Mouse (Mus musculus): ENCODE results near the gene Hlcs.
A peak's percentile ranks its signal among the peaks of the same experiment; 100 is the strongest.

Gene Hlcs

DNA sequence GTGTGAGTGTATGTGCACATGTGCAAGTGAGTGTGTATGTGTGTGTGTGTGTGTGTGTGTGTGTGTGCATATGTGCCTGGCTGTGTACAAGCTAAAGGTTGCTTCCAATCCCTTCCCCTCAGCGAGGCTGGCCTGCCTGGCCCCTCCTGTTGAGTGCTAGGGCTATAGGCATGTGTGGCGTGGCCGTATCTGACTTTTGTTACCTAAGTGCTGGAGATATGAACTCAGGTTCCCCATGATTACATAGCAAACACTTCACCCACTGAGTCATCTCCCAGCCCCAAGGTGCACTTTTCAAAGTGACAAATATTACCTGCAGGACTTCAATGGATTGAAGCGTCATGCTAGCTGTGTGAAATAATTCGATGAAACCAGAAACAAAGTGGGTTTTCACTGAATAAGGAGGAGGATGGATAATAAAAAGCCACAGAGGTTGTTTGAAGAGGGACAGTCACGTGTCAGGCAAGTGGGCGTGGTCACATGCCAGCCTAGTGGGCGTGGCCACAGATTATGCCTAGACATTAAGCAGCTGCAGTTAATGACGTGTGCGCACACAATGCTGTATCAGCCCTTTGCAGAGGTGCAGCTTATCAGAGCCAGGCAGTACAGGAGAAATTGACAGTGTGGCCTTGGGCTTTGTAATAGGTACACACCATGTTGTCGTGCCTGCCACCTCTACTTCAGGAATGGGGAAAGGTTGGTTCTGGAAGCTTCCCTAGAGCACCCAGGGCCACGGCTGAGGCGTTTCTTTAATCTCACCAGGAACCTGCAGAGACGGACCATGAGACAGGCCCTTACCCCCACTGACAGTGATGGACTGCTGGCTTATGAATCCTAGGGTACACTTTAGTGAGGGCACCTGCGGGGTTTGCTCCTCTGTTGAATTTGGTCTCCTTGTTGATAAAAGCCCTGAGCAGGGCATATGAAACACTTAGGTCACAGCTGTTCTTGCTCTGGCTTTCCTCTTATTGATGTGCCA, 163.0 kb downstream of the Hlcs start:
- no peak for DNase-seq

- no peak for DNase-seq
These were observed 165.2 kb downstream of the Hlcs start for GRCm38 (mm10) chr16:94148139-94148538.

DNA sequence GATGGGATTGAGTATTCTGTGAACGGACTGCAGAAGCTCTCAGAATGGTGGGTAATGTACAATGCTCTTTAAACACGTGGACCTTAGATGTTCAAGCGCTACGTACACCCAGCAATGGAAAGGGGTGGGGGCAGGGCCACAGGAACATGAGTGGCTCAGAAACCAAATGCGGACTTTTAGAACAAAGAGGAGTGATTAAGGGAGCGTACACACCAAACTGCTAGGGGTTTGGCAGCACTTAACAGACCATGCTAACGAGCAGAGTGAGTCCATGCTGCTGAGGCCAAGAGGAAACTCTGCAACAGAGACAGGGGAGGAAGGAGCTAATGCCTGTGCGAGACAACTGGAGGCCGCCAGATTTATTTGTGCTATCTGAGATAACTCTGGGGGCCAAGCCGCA, 170.0 kb downstream of the Hlcs start:
- DNase-seq: no peak

DNA sequence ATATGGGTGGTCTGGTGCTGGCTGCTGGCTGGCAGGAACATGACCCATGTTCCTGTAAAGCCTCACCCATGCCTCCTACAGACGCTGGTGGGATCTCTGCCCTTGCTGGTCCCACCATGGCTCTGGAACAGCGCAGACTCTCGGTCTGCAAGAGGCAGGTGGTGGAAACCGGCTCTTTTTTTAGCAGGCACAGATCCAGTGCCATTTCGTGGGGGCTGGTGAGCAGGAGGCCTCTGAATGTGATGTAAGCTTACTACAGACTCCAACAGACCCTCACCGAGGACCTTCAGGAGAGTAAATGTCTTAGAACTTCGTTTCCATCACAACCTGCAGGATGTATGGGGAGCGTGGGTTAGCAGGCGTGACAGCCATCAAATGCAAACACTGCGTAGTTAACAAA, 172.6 kb downstream of the Hlcs start:
- no peak for DNase-seq

- no peak for DNase-seq
These were observed 179.2 kb downstream of the Hlcs start for GRCm38 (mm10) chr16:94134218-94134617.

DNA sequence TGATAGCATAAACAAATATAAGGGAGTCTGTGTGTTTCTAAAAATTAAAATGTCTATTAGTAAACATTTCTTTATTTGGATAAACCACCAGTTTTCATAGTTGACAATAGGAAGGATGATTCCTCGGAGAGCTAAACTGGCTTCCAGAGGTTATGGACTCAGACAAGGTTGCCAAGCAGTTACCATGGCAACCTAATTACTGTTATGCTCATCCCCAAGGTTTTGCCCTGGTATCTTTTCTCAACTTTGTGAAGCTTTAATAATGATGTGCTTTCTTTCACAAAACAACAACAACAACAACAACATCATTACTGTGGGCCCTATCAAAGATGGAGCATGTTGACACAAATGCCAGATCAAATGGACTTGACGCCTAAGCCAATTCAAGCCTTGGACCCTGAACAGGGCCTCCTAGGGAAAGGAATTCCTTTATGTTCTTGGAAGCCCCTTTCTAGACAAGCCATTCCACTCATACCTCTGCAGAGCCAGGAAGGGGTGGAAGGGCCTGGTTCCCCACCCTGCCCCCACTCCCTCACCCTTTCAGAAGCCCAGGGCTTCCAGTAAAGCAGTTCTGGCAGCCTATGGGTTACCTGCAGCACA, 185.0 kb downstream of the Hlcs start:
- no peak for DNase-seq

DNA sequence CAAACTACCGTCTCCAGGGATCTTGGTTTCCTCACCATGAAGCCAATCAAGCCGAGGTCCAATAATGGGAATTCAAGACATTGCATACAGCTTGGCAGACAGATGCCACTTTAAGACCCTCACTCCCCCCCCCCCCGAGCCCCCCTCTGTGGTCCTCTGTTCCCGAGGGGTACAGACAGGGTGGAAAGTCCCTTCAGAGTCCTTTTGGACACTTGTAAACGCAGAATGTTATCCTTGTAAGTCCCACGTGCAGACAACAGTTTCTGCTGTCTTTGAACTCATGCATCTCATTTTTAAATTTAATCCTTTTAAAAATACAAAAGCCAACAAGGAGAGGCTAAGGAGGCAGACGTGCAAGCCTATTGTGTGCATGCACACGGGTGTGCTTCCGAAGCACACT, 187.2 kb downstream of the Hlcs start:
- no peak for DNase-seq

DNA sequence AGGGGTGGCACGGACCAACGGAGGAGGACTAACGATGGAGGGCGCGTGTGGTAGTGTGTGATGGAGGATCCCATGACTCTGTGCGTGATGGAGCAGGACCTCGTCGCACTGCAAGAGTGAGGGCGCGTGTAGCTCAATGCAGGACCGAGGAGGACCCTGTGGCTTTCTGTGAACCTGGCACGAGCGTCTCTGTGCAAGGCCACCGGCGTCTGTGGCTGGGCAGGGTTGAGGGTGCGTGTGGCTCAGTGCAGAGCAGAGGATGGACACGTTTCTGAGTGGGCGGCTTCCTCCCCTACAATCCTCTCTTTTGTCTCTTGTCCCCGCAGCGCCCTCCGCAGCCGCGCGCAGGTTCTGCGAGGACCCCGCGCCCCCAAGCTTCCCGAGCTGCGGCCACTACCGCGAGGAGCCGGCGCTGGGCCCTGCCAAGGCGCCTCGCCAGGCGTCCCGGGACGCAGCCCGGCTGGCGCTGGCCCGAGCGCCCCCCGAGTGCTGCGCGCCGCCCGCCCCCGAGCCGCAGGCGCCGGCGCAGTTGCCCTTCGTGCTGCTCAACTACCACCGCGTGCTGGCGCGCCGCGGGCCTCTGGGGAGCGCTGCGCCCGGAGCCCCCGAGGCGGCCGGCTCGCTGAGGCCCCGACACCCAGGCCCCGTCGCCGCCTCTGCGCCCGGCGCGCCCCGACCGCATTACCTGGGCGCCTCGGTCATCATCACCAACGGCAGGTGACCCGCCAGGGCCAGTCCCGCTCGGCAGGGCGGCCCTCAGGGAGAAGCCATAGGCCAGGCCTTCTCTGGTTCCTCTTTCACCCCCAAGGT, 188.0 kb downstream of the Hlcs start:
- DNase-seq: no peak

- peak; percentile 32 for DNase-seq
These were observed 190.1 kb downstream of the Hlcs start for GRCm38 (mm10) chr16:94123247-94123646.

GRCm38 (mm10) chr16:94122347-94122746, 191.0 kb downstream of the Hlcs start:
- no peak for DNase-seq

DNA sequence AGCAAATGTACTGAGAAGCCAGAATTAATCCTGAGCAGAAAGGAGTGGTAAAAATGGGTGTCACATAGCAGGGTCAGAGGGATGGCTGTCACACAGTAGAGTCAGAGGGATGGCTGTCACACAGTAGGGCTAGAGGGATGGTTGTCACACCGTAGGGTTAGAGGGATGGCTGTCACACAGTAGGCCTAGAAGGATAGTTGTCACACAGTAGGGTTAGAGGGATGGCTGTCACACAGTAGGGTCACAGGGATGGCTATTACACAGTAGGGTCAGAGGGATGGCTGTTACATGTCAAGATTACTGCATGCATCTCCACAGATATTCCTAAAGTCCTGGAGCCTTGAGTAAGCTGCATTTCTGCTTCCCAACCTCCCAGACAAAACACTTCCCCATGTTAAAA, 195.0 kb downstream of the Hlcs start:
- DNase-seq: no peak

- DNase-seq: no peak
These were observed 196.0 kb downstream of the Hlcs start for GRCm38 (mm10) chr16:94117333-94117732.

GRCm38 (mm10) chr16:94114693-94115092, 198.7 kb downstream of the Hlcs start:
- no peak for DNase-seq

DNA sequence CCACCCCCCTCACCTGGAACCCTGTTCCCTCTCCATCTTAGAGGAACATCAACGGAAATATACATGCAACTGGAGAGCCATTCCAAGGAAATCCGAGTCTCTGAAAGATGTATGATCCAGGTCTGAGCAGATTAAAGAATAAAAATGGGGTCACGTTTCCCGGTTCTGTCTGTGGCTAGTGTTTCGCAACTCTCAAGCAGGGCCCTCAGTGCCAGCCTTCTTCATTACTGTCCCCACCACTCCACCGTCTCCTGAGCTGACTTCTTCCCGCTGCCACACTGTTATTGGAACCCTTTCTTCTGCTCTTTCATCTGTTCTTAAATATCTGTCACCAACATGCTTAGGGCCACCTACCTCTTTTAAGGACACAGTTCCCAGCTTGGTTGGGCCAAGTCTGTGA, 200.2 kb downstream of the Hlcs start:
- no peak for DNase-seq

DNA sequence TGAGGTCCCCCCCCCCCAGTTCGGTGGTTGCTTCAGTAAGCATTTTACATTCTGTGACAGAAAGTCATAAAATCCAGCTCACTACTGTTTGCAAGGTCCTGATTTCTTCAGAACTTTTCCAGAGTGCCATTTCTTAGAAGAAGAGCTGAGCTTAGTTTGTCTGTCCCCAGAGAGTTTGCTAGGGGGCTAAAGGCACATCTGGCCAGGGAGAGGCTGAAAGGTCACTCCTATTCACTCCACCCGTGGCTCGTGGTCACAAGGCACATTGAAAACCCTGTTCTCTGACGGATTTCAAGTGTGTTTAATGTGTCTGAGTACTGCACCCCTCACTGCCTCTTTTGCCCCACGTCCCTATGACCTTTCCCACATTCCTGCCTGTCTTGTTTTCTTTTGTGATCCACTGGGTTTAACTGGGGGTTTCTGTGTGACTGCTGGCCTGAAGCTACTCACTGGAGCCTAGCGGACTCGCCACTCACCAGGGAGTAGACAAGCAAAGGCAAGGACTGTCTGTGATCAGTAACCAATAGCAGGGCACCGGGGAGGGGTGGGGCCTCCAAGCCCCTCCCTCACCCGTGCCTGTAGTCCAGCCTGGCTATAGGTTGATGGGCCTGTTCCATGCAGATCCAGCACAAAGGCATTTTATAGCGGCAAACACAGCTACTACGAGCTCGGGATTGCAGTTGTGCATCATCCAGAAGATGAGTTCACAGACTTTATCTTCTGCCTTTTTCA, 215.5 kb downstream of the Hlcs start:
- DNase-seq: no peak

DNA sequence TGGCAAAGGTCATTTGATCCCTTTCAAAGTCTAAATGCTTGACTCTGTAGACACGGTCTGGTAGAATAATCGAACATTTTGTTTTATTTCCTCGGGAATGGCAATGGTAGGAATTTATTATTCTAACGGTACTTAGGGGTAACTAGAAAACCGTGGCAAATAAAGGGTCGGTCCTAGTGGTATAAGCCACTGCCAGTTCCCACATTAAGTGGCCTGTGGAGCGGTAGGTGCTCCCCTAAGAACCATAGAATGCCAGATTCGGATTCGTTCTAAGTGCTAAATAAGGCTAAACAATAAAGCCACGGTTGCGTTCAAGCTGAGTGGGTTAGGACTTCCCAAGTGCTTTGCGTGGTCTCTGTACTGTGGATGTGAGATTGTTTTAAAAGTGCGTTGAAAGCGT, 216.9 kb downstream of the Hlcs start:
- DNase-seq: no peak

DNA sequence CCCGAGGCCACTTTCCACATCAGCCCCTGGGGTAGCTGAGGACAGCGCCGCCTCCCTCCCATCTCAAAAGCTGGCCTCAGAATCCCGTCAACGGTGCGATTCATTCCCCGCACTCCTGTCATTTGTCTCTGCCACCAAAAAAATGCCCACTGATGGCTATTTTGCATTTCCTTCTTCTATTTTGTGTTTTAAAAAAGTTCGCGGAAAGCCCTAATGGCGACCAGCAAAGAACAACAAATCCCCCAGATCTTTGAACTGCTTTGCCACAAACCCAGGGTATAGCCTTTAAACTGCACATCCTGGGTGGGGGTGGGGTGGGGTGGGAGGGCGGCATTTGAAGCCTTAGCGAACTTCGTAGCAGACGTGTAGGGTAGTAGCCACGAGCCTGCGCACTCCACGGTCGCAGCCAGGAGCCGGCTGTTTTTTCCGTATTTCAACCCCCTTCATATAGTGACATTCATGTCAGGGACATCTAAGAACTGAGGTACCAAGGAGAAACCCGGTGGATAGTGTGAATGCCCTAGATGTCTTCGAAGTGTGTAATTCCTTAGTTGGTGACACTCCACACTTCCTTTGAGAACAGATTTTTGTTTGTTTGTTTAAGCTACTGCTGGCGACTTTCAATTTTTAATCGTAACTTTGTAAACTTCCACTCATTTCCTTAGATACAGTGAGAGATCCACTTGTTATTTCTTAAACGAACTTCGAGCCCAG, 218.1 kb downstream of the Hlcs start:
- DNase-seq: no peak

GRCm38 (mm10) chr16:94094251-94095108, 218.9 kb downstream of the Hlcs start:
- no peak for DNase-seq

GRCm38 (mm10) chr16:94093151-94093863, 220.1 kb downstream of the Hlcs start:
- no peak for DNase-seq

GRCm38 (mm10) chr16:94092511-94093150, 220.7 kb downstream of the Hlcs start:
- no peak for DNase-seq
